Mouse (Mus musculus) ovary, postnatal 14 days (tissue): ENCODE measurements at regions not wholly inside any gene's neighbourhood (a gene's known extent, or its start where the extent isn't known, plus 50 kb on each side); places are given as distances from the start of the nearest gene placed in this dataset.

ENCODE experiments used
- DNase-seq: peaks from one replicate; pipeline ENCODE4 v3.0.0; 2022; ENCODE audit warnings: low spot score

DNA sequence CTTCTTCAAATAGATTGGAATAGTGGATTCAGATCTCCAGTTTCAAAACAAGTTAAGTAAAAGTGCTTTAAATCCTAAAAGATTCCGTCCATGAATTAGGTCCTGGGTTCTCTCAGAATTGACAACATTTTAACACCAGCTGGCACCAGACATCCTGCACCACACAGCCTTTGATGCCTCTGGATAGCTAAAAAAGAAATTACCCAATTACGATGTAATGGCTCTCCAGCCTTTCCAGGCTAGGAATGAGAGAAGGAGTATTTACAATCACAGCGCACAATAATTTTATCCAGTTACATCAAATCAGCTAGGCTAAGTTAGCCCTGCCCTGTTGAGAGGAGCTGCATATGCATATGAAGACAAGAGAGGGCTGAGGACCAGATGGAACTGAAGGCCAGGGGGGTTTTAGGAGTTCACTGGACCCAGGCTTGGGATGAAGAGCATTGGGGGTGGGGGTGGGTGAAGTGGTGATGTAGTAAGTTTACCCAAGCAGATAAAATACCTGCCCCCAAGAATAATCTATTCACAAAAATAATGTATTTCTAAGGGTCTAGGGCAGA is 455.8 kb upstream of the Tle4 start:
- DNase-seq, result no peak

DNA sequence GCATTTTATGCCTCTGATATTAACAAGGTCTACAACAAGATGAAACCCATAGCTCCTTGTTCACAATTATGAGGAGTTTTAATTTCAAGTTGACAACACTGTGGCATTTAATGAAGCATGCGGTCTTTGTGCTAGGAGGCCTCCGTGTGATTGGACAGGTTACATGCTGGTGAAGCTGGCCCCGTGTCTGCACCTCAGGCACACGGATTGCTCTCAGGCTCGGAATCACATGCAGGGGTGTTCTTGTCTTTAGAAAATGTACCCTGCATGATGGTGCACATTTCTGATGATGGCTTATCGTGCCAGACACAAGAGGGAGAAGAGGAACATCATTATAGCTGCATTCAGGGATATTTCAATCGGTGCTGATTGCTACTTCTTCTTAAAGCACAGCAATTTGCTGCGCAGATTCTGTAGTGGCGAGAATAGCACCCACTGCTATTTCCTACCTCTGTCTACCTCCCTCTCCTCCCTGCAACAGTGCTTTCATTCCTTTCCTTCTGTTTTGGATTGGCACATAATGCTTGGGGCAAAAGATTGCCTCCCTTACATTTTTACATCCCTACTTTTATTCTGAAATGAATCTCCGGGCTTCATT is 454.9 kb upstream of the Tle4 start:
- no peak for DNase-seq

DNA sequence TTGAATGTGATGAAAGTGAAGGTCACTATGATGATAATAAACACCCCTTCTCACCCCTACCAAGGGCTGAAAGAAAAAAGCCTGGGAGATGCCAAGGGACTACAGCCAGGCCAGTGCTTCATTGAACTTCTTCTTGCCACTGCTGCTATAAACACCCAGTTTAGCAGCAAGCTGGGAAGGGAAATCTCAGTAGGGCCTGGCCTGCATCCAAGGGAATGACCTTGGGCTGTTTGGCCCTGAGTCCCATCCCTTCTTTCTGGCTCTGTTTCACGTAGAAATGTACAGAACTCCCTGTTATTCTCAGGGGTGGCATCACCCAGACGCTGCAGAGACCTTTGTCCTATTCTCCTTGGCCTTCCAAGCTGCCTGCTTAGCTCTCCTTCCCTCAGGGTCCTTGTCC is 450.0 kb upstream of the Tle4 start:
- DNase-seq, result peak; percentile 6

DNA sequence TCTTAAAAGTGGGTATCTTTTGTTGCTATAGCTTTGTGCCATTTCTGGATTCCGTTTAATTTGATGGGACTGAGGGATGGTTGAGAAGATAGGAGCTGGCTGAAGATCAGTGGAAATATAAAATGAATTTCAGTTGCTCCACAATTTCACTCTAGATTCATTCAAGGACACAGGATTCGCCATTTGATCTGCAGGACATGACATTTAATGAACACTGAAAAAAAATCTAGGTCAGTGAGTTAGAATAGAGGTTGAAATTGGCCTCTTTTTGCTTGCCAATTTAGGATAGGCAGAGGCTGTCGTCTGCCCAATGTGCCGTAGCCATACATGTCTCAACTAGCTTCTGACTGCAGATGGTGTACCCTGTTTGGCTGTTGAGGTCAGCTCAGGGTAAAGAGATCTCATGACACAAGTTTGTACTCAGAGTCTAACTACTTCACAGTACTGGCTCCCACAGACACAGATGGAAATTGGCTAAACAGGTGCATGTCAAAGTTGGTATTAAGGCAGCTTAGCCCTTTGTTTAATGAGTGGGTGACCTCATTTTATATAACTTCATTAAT is 449.5 kb upstream of the Tle4 start:
- DNase-seq, result no peak

DNA sequence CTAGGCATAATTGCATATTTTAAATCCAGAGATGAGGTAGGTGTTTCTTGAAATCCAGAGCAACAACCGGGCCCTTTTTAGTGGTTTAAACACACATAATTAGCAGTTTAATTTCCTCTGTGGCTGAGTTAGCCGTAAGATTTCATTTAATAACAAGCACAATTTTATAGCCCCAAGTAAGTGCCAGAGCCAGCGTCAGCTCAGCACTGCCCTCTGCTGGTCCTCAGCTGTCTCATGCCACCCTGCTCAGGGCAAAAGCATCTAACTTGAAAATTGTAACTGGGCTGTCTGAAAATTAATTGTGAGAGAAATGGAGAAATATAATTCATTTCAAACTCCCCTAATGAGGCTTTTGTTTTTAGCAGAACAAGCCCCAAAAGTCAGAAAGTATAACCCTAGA is 437.7 kb upstream of the Tle4 start:
- peak; percentile 39 for DNase-seq

DNA sequence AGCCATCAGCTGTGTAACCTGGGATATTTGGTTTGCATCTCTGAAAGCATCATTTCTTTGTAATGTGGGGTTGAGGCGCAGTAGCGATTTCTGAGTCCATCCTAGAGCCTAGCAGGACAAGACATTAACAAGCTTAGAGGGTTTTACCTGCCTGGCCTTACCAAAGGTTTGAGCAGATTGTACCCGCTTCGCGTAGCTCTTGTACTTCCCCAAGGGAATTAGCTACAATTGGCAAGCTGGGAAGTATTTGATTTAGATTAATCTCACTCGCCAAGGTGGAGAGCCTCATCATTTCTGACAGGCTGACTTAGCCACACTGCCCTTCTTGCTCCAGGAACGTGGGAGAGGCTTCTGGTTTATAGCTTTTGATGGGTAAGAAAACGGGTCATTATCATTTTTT is 436.1 kb upstream of the Tle4 start:
- DNase-seq, result no peak

DNA sequence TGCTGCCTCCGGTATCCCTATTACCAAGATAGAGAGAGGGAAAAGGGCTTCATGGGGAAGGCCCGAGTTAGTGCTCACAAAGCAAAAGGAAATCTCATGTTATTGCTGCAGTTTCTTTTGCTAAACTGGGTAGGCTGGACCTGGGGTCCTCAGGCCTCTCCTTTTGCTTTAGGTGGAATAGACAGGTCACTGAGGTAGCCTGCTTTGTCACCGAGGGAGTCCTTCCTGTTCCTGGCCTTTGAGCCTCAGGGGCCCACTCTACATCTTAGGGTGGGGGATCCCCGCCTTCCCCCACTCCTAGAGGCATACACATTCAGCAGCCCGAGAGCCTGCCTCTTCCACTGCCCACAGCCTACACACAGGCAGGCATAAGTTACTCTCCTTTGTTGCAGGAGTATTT is 435.5 kb upstream of the Tle4 start:
- no peak for DNase-seq

DNA sequence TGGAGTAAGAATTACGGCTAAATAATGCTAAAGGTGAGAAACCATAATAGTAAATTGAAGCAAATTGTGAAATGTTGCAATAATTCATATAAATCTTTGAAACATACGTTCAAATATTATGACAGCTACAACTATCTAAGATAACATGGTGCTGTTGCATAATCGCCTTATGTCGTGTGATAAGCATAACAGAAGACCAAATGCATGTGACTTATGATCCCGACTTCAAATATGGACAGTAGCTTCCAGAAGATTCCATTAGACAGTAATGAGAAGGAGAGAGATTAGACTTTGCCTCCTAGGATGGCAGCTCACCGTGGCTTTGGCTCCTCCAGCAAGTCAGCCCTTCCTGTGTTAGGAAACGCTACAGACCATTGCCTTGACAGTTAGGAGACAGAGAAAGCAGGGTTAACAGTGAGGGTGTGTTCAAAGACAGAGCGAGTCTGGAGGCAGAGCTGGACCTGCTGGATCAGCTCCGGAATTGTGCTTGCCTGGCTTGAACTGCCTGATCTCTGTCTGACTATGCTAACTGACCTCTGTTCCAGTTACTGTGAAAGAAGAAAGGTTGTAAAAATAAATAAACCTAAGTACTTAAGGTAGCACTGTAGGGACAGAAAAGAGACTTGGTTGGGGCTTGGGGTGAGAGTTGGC is 434.6 kb upstream of the Tle4 start:
- no peak for DNase-seq

DNA sequence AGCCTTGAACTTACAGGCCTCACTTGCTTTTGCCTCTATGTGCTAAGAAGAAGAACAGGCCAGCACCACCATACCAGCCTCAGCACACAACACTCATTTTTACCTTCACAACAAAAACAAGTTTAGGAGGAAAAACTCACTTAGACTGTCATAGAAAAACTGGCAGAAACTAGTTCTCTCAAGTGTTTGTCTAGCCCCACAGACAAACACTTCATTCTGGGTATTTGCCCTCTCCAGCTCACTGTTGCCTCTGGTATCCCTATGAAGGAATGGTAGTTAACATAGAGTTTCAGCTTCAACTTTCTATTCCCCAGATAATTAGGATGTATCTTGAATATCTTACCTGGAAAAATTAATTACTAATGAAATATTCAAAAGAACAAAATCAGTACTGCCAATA is 433.6 kb upstream of the Tle4 start:
- no peak for DNase-seq

DNA sequence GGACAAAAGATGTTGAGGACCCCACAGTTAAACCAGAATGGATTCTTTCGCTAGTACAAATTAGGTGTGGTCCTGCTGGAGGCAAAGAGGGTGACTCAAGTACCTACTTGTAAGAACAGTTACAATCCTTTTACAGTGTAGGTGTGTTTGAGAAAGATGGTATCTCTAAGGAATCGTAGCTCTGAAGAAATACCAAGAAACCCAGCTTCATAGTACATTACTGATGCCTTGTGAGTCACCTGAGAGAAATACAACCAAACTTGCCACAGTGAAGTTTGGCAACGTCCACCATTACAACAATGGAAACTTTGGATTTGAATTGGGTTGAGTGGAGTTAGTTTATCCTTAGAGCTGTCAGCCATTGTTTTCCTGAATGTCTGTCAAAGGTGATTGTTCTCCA is 405.7 kb upstream of the Tle4 start:
- no peak for DNase-seq

DNA sequence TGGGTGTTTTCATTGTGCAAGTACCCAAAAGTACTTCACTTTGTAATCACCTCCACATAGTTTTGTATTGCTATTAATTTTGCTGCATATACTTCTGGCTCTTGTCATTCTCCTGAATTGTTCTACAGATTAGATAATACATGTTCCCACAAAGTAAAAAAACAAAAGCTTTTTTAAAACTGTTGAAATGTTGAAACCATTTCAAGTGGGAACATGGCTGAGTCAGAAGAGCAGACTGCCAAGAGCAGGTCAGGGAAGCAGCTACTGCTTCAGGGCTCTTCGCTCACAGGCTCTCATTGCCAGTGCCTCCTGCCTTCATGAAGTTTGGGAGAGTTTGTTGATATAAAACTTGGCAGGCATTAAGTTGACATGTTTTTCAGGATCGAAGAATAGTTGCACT is 395.5 kb upstream of the Tle4 start:
- no peak for DNase-seq

DNA sequence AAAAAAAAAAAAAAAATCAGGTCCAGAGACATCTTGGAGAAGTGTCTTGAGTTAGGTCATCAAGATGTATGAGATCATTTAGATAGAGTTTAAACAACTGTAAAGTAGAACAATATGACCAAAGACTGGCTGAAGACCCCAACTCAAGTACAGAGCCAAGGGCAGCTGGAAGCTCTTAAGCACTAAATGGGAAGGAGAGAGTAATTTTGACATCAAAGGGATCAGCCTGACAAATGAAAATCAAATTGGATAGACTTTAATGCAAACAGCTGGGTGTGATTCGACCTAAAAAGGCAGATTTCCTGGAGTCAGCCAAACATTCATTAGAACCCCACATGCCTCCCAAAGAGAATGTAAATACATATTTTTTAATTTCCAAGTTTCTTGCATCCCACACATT is 372.3 kb upstream of the Tle4 start:
- DNase-seq, result no peak

DNA sequence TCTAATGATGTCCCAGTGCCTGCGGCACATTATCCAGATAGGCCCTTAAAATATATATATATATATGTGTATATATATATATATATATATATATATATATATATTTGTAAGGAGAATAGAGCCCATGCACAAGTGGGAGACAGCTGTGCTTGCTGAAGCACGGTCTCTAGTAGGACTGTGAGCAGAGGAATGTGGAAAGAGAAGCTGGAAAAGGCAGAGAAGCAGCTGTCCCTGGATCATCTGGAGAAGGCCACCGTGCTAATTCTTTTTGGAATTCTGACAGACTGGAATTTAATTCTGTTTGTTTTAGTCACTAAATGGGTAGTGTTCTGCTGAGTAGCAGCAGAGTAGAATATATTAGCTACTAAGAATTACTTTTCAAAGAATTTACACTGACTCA is 370.4 kb upstream of the Tle4 start:
- no peak for DNase-seq

DNA sequence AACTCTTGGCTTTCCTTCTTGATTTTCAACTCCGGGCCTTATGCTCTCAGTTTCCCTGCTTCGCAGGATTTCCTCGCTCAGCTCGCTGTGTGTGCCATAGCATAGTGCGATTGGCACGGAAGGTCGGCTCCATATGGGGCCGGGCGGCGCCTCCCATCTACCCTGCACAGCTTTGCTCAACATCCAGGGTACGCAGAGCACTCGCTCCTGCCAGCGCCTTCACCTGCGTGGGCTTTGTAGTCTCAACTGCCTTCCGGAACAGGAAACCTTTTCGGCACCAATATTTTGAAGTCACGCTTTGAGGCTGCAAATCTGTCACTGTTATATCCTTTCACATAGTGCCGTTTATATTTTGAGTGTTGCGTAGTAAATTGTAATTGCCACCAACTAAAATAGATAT is 359.9 kb upstream of the Tle4 start:
- no peak for DNase-seq

DNA sequence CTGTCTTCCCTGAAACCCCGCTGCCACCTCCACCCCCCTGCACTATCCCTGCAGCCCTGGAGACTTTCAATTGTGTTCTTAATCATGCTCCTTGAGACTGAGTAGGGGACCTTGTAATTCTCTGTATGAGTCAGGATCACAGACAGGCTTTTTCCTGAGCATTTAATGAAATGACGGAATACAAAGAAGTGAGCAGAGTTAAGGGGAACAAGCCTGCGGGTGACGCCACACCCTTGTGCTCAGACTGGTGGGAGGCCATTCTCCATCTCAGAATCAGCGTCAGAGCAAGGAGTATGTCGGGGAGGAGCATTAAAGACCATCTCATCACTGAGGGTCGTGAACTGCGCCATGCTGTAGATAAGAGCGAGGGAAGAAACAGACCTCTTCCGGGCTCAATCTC is 359.3 kb upstream of the Tle4 start:
- no peak for DNase-seq

DNA sequence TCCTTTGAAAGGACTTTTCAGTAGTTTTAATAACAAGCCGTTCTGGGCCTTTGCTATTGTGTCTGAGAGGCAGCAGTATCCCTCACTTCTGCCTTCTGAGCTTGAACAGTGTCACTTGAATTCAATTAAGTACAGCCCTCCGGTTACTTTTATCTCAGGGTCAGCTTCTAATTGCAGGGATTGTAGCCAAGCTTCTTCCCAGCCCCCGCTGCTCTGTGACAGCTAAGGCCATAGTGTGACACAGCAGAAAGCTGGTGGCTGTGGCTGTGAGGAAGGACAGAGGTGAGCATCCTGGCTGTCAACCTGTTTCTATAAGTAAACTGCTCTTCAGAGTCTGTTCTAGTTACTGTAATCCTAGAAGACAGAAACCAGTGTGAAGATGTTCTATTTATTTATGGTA is 358.5 kb upstream of the Tle4 start:
- no peak for DNase-seq

DNA sequence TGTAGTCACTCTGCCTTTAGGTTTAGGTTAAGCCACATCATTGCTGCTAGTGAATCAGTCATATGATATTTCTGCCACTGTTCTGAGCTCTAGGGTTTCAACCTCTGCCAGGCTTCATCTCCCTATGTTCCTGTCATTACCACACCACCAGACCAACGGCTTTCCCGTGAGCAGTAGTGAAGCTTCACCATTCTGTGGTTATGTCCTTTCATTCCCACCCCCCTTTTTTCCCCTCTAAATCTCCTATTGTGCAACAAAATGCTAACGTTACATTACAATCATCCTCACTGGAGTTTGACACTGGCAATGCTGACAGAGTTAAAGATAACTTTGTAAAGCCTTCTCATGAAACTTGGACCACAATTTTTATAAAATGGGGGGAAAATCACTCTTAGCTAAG is 358.1 kb upstream of the Tle4 start:
- no peak for DNase-seq

DNA sequence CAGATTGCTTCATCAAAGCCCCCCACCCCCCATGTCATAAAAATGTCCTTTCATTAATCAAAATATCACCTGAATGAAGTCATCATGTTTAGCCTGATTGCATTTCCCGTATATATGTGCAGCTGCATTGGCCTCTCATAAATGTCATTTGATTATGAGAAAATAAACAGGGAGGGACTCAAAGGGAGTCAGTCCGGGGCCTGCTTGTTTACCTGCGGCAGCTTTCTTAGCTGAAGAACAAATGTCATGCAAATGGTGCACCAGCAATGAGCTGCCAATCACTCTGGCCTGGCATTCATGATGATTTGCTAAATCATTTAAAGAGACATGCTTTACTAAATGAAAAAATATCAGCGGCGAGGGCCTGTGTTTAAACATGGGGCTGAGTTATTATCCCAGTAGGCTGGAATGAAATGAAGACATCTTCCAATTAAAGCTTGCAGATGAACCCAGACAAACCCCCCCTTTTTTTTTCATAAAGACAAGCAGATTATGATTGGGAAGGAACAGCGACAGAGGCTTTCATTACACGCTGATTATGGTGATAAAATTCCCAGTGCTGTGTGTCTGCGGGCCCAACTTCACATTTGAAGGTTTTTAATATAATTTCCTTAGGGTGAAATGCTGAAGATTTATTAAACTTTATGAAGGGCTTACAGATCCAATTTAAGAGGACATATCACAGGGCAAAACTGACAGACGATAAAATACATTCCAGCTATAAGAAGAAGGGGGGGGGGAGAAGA is 342.5 kb upstream of the Tle4 start:
- DNase-seq, result no peak

DNA sequence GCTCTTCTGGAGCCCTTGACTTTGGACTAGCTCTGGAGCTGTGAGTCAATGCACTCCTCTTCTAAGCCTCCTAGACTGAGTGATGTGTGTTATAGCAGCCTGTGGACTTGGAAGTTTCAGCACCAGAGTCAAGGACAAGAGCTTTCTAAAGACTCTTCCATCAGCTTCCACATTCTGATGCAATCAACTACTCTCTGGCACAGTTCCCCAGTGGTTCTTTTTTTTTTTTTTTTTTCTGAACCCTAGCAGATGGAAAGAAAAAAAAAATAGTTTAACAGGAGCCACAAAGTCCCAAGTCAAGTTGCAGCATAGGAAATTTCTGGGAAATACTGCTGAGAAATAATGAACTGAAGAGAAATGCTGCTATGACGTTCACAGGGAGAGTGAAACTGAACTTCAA is 324.4 kb upstream of the Tle4 start:
- DNase-seq, result no peak

DNA sequence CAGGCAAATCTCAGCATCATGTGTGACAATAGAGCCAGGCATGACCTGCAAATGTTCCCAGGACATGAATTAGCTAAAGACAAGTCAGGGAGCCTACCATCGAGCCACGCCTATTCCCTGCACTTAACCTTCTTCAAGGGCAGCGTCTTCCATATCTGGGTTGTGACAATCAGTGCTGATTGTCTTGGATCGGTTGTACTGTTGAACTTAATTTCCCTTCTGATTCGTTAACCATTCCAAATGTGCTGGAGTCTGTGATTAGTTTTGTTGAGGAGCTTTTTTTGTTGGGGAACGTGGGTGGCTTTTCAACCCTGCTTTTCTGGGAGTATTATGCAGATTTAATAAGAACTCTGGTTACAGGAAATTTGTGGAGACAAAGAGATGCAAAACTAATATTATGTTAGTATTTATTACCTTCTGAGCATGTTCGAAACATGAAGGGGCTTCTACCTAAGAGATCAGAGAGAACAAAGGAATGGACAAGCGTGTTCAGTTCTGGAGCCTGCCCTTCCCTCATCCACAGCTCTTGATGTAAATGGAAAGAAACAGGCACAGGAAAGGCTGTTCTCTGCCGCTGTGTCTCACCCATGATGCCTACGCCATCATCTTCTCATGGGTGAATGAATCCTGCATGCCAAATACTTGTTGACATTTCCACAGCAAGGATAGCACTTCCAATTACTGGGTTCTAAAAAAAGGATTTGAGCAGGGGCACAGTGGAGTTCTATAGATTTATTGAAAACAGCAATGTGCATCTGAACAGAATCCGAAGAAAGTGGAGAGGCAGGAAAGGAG is 313.4 kb upstream of the Tle4 start:
- no peak for DNase-seq

DNA sequence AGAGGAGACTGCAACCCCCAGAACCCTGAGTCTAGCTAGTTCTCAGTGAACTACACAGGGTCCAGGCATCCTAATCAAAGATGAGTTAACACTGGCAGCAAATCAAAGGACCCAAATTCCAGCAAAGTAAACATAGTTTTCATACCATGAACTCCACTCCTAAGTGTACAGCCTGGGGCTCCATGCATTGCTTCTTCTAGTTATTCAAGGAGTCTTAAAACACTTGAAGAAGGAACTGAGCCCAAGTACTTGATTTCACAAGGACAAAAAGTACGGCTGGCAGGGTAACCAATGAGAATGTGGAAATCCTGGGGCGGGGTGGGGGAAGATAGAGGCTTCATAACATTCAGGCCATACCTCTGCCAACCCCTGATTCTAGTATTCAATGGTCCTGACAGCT is 297.0 kb upstream of the Tle4 start:
- DNase-seq, result no peak

DNA sequence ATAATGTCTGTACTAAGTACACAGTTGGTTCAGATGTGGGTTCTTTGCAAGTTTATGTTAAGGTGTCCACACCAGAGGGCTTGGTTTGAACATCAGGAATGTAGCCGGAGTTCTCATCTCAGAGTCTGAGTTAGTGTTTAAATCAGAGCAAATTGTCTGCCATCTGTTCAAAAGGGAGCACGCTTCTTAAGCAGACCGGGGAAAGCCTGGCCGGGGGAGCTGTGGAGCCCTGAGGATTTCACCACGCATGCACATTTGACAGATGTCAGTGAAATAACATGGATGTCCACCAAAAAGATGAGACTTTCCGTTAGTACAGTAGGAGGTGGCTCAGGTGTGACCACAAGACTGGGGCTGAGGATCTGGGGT is 294.5 kb upstream of the Tle4 start:
- no peak for DNase-seq
